Mouse (Mus musculus) brain, embryonic 14.5 days (tissue): Measurements from ENCODE around the gene Rac2. TPM values are rescaled to one million over a fixed set of nuclear protein-coding genes. Genes with fewer than 3 reads are reported as not detected.
A peak's percentile ranks its signal among the peaks of the same experiment; 100 is the strongest.

Experiments used
- DNase-seq: peaks from one replicate; pipeline ENCODE4 v3.0.0-alpha.2; 2011; ENCODE audit warnings: low read depth
- CTCF ChIP-seq: fragments of 200-500 bp; IDR thresholded peaks from 2 replicates; pipeline ENCODE4 v1.5.1; 2012; ENCODE audit warnings: inconsistent platforms, mild to moderate bottlenecking, moderate library complexity, borderline replicate concordance; ENCODE audit not compliant: insufficient read depth, insufficient read length; ENCODE audit errors: extremely low read depth
- POLR2A ChIP-seq: fragments of 200-500 bp; IDR thresholded peaks from 2 replicates; pipeline ENCODE4 v1.6.1; 2012; ENCODE audit warnings: mild to moderate bottlenecking, inconsistent platforms, borderline replicate concordance; ENCODE audit not compliant: poor library complexity, insufficient read depth, insufficient read length, severe bottlenecking; ENCODE audit errors: extremely low read depth
- polyA plus RNA-seq: library from polyadenylated mRNA; depleted of rRNA; stranded (reverse); fragments of >200 nt; gene quantifications from 2 replicates; pipeline ENCODE4 v1.2.3, GENCODE M21; 2012

Rac2 gene
- polyA plus RNA-seq, 1 experiment, result 5.5 TPM

DNA sequence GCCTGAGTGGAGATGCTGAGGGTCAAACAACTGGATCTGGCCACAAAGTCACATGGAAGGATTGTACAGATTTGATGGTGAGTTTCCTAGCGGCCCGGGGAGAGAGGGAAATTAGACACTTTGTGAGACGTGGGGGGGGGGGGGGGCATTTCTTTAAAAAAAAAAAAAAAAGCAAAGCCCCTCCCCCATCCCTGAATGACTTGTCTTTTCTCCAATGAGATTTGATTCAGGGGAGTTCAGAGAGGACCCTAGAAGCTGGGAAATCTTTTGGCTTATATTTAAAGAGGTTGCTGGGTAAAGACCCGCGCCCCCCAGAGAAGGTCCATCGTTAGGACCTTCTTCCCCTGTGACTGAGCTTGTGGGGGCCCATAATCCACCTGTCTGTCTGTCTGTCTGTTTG lies 23.9 kb upstream of the Rac2 start:
- TF ChIP-seq CTCF (no peak), POLR2A (no peak)

DNA sequence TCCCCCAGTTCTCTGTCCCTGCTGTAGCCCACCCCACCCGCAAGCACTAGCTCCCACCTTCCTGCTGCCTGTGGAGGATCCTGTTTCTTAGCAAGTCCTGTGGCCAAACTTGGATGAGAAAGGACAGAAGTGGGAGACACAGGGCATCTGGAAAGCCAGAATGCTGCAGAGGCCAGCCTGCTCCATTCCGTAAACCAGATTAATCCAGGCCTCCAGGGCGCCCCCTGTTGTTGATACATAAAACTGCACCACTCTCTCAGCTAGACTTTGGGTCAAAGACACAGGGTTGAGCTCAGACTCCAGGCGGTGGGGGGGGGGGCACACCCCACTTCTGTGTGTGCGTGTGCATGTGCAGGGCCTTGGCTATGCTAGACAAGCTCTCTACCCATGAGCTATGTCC lies 22.9 kb upstream of the Rac2 start:
- DNase-seq, result no peak
- TF ChIP-seq CTCF (peak; percentile 28; the same call in 1 of the 2 replicates), POLR2A (no peak)

More for the DNA sequence above, 23.9 kb upstream of the Rac2 start:
- DNase-seq, result no peak

DNA sequence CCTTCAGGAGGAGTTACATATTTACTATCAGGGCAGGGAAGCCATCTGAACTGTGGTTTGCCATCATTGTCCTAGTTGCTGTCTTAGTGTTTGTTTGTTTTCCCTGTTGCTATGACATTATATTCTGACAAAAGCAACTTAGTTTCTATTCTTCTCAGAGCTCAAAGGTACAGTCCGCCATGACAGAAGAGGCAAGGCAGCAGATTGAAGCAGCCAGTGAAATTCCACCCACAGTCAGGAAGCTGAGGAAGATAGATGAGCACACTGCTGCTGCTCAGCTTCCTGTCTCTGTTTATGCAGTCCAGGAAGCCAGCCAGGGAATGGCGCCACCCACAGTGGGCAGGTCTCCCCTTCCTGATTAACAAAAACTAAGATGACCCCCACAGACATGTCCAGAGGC lies 22.2 kb upstream of the Rac2 start:
- DNase-seq, result no peak
- TF ChIP-seq CTCF (no peak), POLR2A (no peak)

DNA sequence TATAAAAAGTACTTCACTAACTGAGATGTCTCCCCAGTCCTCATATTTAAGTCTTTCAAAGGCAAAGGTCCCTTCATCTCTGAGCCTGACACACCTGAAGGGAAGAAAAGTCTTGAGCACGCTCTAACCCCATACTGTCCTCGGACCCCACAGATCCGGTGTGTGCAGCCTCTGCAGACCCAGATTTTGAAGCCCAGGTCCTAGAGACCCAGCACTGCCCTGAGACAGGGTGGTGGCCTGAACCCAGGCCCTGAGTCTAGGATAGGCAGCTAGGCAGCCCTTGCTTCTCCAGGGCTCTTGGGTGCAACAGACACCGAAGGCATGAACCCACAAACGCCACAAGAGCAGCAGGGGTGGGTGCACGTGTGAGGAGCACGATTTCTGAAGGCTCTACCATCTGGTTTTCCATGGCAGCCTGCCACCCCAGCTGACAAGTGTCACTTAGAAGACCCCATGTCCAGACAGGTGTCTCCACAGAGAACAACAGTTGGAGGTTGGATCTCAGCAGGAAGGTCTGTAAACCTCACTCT lies 21.4 kb upstream of the Rac2 start:
- DNase-seq, result no peak
- TF ChIP-seq CTCF (no peak), POLR2A (no peak)

DNA sequence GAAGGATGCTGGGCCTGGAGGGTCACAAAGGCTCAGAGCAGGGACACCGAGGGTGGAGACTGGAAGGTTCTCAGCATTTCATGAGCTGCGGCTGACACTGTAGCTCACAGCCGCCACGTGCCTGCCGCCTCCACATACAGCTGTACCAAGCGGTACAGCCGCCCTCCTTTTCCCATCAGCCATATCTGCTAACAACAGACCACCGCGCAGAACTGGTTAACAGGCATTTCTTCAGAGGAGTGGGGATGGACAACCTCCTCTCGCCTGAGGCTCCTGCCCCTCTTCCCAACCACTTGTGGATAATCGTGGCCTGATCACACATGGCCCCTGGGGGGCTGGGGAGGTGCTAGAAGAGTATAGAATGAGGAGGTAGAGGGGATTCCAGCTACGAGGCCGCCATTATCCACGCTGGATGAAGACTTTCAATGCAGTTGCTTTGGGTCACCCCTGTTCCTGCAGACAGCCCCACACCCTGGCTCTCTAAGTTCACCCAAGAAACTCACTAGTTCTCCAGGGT lies 19.9 kb upstream of the Rac2 start:
- no peak for TF ChIP-seq CTCF
- DNase-seq, result peak; percentile 23

DNA sequence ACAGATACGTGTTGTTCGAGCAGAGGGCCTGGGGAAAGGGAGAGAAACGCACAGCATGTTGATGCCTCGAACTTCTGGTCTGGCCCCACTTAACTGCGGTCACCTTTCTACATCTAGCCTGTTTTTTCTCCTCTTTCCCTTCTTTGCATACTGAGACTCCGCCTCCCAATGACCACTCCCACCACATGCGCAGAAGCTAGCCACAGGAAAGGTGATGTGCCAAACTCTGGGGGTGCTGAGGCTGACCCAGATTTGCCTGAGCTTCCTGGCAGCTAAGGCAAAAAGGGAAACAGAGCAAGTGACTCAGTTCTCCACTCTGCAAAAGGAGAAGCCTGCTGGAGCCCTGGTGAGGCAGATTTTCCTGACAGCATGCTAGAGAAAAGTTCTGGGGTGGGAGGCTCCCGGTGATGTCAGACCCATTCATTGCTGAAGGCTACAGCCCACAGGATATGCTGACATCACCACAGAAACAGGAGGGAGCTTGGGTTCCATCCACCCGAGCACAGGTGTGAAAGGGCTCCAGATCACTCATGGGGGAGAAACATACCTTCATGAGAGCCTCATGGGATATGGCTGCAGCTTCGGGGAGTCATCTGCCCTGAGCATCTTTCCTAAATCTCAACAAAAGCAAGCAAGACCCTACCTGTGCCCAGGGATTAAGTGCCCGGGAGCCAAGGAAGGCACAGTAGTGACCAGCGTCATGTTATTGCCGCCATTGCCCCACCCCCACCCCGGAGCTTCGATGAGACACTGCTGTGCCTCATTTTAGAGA lies 19.3 kb upstream of the Rac2 start:
- no peak for DNase-seq
- no peak for TF ChIP-seq CTCF
- TF ChIP-seq POLR2A, result no peak

DNA sequence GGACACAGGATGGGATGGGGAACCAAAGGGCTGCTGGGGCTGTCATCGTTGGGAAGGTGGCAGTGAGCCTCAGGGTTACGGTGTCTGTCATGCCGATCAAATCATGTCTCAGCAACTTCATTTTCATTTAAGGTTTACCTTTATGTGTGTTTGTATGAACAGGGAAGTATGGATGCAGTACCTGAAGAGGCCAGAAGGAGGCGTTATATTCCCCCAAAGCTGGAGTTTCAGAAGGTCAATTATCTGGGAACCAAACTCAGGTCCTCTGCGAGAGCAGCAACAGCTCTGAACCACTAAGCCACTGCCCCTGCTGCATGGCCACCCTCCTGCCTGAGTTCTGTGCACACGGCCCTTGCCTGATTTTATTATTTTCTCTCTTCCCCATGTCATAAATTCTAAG lies 18.2 kb upstream of the Rac2 start:
- no peak for DNase-seq
- peak; percentile 19; the same call in 1 of the 2 replicates for TF ChIP-seq CTCF
- TF ChIP-seq POLR2A, result no peak

DNA sequence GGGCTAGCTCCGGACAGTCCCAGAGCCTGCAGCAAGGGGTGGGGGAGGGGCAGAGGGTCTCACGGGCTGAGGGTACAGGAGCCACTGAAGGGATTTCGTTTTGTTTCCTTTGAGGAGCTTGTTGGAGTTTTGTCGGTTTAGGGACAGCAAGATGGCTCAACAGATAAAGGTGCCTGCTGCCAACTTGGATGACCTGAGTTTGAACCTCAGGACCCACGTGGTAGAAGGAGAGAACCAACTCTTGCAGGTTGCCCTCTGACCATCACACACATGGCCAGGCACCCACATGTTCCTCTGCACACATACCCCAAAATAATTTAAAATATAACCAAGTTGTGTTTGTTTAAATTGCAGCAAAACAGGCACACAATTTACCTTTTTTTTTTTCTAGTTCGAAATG lies 17.4 kb upstream of the Rac2 start:
- TF ChIP-seq POLR2A (no peak), CTCF (no peak)
- no peak for DNase-seq

DNA sequence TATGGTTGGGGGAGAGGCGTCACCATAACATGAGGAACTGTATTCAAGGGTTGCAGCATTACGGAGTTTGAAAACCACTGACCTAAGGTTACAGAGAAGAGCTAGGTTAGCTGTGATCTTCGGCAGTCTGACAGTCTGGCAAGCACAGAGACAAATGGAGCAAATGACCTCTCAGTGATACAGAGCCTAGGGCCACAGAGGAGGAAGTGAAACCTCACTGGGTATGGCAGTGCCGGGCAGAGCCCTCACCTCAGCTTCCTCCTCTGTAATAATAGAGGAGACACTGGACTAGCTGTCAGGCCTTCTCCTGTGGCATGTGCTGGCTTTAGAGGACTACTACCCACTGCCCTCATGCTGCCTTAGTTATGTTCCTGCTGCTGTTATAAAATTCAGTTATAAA lies 16.3 kb upstream of the Rac2 start:
- TF ChIP-seq POLR2A (no peak), CTCF (no peak)
- DNase-seq, result no peak

DNA sequence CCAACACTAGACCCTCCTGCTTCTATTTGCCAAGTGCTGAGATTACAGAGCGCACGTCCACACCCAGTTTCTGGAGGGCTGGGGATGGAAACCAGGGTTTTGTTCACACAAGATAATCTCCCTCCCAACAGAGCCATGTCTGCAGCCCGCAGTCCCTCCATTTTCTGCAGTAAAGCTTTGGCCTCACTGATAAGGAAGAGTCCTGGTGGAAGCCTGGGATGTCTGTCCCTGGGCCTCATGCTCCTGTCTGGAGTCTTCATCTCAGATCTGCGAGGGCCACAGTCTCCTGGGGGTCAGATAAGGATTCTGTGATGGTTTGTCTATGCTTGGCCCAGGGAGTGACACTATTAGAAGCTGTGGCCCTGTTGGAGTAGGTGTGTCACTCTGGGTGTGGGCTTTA lies 15.5 kb upstream of the Rac2 start:
- TF ChIP-seq CTCF, result no peak
- TF ChIP-seq POLR2A, result no peak

DNA sequence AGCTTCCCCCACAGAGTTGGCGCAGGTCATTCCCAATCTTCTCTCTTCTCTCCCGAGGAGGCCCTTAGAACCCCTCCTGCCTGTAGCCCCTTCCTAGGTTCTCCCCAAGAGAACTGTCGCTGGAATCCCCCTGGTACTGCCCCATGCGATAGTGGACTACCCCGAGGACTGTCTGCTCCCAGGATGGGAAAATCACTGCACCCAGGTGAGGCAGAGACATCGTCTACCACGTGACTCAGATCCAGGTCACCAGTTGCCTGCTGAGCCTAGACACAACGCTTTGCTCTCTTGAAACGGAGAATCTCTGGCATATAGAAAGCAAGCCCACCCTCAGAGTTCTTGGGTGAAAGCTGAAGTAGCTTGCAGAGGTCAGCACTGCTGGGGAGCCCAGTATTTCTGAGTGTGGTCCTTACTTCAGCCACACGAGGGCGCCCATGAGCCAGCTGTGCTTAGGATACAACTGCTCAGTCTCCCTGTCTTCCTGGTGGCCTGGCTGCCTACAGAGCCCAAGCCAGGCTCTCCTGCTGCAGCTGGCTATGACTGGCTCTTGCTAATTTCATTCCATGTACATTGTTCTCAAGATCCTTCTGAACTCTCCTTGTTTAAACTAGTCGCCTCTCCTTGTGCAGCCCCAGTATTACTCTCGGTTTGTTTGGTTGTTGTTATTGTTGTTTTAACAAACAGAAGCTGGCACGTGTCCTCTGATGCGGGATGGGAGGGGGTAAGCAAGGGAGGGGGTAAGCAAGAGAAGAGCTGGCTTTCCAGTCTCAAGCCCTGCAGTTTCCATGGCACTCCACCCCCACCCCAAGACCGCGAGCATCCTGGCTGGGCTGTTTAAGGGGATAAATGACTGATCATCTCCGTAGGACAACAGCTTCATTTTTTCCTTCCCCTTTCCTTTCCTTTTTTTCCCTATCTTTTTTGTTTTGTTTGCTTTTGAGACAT lies 14.7 kb upstream of the Rac2 start:
- DNase-seq, result peak; percentile 90
- TF ChIP-seq CTCF (peak; percentile 98), POLR2A (no peak)

More for the DNA sequence above, 15.5 kb upstream of the Rac2 start:
- no peak for DNase-seq

DNA sequence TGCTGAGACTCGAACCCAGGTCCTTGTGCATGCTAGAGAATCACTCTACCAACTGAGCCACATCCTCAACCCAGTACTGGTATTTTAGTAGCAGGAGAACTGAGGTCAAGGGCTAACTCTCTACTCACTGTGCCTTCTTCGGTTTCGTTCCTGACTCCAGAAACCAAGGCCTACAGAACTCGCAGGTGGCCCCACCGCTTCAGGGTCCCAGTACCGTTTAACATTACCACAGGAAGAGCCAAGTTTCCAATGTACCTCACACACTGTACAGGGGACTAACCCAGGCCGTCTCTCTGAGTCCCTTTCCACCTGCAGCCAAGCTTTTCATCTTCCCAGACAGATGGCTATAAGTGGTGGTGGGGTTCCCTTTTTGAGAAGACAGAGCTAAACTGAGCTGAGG lies 12.8 kb upstream of the Rac2 start:
- no peak for DNase-seq
- no peak for TF ChIP-seq POLR2A
- TF ChIP-seq CTCF, result no peak
